In the genomic region with DNA sequence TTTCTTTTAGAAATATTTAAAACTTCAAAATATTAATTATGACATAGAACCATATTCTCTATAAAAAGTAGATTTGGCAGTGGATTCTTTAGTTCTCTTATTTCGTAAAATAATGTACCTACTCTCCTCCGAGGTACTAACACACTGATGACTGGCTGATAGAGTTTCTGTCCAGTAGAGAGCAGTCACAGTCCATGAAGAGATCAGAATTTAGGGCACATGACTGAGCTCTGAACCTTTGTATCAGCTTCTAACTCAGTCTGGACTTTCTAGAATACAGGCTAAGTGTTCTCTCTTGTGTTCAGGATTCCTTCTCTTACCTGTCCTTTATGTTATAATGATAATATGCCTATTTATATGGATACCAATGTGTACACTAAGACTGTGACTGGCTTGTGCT, we compare ENCODE assay signal across 7 mouse cellular contexts.
A peak's percentile ranks its signal among the peaks of the same experiment; 100 is the strongest.
DNase-seq lines count a peak whose midpoint lies in the region; TF ChIP-seq lines count a peak whose summit lies in the region.

No protein-coding gene starts in this region.

- intact Hi-C loops in left cerebral cortex, adult 2 months (cut with DNase I) = loop anchor here (1.0 to 5.0 kb wide), 2 partner anchors 322 to 608 kb away; no protein-coding TSS in a partner anchor

- DNase-seq in left cerebral cortex, adult 2 months (ENCODE audit: extremely low spot score in 1 of 2, low spot score in 2 of 2) = peak in 1 of 2 experiments; percentile 9
- DNase-seq in left cerebral cortex, adult 8-10 months (ENCODE audit: low spot score in 2 of 2) = no peak
- DNase-seq in adipocyte (ENCODE audit: low spot score) = peak; percentile 70
- peak; percentile 37 for DNase-seq in embryo, embryonic 10 days (ENCODE audit: low spot score)
- DNase-seq in lung, postnatal 36 days = peak; percentile 10
- DNase-seq in thymus, postnatal 0 days (ENCODE audit: low spot score) = no peak
- DNase-seq in gastrocnemius, adult 18-20 months (ENCODE audit: low spot score) = no peak

- H3K27ac ChIP-seq in left cerebral cortex, adult 2 months = no peak overlapping the region

- no peak overlapping the region for H3K4me3 ChIP-seq in left cerebral cortex, adult 2 months

- TF ChIP-seq CTCF in left cerebral cortex, adult 2 months (IDR thresholded peaks at IDR 0.05) = peak; percentile 60

Comparison
In these comparisons a context has a peak if more than half of its experiments do, and no peak if none do; other contexts are left out.
1. DNase-seq: peak in adipocyte (single experiment), embryo, embryonic 10 days (single experiment) and lung, postnatal 36 days (single experiment); none in left cerebral cortex, adult 8-10 months (0 of 2), thymus, postnatal 0 days (single experiment) and gastrocnemius, adult 18-20 months (single experiment).